Mouse (Mus musculus) ovary, postnatal 14 days (tissue): ENCODE results near the gene Cacna1f.
A peak's percentile ranks its signal among the peaks of the same experiment; 100 is the strongest.

ENCODE experiments used
- DNase-seq: peaks from one replicate; pipeline ENCODE4 v3.0.0; 2022; ENCODE audit warnings: low spot score

Cacna1f gene

DNA sequence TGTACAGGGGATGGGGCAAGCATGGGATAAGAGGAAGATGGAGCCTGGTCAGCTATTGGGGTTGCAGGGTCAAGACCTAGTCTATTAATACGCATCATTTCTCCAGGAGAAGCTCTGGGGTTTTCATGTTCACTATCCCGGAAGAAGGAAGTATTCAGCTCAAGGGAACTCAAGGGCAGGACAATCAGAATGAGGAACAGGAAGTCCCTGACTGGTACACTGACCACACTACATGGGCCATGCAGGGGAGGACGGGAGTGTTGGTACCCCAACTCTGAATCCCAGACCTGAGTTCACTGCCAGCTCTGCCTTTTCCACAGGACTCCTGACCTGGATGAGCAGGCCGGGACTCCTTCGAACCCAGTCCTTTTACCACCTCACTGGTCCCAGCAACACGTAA lies 25.7 kb downstream of the Cacna1f start:
- DNase-seq = no peak

DNA sequence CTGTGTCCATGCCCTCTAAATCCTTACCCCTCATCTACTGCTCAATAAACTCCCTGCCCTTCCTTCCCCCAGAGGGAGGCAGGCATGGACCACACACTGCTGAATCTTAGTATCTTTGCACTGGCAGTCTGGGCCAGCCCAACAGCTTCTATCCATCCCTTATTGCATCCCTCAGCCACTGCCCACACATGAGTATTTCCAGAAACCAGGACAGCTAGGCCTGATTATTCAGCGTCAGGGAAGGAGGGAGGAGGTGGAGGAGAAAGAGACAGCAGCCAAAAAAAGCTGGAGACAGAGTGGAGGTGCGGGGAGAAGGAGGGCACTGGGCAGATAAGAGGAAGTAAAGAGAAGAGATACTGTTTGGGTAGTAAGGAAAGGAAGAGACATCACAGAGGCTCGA lies 28.2 kb downstream of the Cacna1f start:
- DNase-seq = no peak

DNA sequence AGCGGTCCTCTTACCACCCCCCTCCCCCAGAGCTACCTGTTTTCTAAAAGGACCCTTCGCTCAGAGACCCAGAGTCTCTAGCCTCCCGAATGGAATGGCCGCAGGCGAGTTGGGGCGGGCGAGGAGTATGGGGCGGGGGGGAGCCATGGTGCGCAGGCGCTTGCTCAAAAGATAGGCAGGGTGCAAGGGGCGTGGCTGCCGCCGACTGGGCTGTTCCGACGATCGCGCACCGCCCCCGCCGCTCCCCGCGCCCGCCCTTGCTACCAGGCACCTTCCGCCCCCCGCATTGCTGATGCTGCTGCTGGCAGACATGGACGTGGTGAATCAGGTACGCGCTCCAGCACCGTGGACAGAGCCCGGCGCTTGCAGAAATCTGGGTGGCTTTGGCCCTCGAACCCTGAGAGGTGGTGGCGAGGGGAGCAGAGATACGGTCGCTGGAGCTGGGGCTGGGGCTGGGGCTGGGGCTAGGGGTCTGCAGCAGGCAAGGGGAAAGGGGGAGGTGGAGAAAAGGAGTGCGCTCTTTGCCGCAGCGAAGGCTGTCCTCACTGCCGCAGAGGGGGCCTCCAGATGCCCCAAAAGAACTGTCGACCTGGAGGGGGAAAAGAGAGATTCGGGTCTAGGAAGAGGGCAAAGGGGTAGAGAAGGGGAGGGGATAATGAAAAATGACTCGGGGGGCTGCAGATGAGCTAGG lies 31.7 kb downstream of the Cacna1f start, which contains the start of gene Syp:
Gene Syp (plus strand): TSS at position 71 of the 691 bp plus-strand sequence.
- peak; percentile 64 for DNase-seq

DNA sequence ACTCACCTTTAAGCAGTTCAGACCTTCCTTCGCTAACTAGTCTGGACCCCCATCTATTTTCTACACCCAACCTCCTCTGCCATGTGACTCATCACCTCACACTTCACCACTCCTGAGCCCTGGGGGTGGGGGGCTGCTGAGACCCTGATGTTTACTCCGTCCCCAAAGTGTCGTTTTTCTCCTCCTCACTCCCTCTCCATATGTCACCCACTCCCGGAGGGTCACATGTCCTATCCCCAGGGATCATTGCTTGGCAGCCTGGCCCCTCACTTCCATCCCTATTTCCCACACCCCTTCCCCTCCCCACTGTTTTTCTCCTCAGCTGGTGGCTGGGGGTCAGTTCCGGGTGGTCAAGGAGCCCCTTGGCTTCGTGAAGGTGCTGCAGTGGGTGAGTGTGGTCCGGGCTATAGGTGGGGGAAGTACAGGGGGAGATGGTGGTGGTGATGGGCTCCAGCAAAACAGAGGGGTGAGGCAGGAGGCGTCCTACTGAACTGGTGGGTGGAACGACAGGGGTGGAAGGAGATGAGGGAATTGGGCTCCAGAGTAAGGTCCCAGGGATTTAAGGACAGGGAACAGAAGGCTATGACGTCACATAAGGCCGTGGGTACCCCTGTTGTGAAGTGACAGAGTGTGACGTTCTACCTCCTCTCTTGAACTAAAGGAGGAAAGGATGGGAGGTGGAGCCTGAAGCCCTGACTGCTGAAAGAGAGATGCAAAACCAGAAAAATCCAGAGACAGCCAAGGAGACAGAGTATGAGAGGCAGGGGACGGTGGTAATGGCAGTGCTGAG lies 32.8 kb downstream of the Cacna1f start:
- no peak for DNase-seq

DNA sequence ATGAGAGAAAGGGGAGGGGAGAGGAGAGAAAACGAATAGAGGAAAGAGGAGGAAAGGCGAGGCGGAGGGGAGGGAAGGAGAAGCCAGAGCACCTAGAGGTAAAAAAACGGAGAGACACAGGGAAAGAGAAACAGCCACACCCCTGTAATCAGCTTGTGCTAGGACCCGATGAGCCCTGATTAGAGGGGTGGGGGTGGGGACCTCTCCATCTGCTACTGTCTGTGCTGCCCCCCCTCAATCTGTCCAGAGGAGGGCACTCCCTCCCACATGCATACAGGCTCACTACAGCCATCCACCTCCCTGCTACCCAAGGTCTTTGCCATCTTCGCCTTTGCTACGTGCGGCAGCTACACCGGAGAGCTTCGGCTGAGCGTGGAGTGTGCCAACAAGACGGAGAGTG lies 33.9 kb downstream of the Cacna1f start:
- DNase-seq = no peak

DNA sequence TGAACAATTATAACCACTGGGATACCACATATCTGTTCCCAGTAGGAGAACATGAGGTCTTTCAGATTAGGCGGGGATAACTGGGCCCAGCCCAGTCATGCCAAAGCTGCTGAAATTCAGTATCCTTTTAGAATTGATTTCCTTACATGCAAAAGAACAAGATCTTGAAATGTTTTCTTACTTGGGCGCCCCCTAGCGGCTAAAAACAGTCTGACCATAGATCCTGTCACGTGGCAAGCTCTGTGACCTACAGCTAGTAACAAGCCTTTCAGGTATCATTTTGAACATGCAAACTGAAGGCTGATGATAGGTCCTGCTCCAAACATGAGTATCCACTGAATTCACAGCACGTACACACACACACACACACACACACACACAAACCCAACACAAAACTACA lies 38.5 kb downstream of the Cacna1f start:
- DNase-seq = peak; percentile 74

DNA sequence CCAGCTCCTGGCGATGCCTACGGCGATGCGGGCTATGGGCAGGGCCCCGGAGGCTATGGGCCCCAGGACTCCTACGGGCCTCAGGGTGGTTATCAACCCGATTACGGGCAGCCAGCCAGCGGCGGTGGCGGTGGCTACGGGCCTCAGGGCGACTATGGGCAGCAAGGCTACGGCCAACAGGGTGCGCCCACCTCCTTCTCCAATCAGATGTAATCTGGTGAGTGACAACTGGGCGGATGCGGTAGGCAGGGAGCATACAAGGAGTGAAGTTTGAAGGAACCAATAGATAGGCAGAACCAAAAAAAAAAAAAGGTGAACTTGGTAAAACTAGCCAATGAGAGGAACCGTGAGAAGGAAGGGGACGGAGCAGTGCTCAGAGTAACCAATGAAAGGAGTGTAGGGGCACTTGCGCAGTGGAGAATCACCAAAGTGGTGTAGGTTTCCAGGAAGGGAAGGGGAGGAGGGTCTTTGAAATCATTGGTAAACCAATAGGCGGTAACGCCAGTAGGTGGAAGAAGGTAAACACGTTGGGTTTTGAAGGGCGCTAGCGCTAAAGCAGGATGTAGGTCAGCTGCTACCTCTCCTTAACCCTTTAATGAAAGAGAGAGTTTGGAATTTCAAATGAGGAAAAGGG lies 41.9 kb downstream of the Cacna1f start:
- peak; percentile 49 for DNase-seq

DNA sequence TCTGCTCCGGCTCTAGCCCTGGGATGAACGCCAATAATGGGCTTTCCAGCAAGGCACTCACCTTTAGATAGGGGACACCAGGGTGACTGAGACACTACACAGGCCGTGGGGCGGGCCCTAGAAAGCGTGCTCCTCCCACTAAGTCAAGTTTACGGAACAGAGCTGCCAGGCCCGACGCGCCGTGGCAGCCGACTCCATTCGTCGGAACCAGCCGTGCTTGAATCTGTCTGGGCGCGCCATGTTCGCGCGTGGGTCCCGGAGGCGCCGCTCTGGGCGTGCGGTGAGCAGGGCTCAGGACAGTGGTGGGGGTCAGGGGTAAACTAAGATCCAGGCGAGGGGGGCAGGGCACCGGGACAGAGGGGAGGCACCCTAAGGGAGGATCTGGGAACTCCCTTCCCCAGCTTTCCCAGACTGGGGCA lies 50.3 kb downstream of the Cacna1f start, which contains the start of gene Prickle3:
Gene Prickle3 (plus strand): TSS at position 40 of the 419 bp plus-strand sequence.
- no peak for DNase-seq

DNA sequence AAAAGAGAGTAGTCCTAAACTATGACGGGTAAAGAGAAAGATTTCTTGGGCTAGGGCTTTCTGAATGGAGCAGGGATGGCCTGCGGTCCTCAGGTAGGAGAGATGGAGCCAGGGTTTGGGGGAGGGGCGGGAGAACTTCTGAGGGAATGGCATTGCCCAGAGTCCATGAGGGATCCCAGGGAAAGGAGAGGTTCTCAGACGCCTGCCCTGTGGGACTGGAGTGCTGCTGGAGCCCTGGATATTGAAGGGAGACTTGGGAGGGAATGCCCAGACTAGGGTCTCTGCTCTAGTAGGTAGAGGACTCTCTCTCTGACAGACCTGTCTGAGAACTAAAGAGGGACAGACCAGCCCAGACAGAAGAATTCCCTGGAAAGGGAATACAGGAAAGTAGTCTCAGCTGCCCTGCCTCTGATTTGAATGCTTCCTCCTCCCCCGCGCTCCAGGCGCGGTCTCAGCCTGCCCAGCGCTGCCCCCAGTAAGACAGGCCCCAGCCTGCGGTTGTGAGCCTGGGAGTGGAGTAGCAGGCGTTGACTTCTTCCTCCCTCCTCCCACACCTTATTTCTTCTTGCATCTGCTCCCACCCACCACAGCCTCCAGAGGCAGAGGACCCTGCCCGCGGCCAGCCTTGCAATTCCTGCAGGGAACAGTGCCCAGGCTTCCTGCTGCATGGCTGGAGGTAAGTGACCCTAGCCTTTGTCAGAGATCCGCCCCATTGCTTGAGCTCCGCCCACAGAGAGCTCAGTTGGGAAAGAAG lies 51.3 kb downstream of the Cacna1f start:
- no peak for DNase-seq

DNA sequence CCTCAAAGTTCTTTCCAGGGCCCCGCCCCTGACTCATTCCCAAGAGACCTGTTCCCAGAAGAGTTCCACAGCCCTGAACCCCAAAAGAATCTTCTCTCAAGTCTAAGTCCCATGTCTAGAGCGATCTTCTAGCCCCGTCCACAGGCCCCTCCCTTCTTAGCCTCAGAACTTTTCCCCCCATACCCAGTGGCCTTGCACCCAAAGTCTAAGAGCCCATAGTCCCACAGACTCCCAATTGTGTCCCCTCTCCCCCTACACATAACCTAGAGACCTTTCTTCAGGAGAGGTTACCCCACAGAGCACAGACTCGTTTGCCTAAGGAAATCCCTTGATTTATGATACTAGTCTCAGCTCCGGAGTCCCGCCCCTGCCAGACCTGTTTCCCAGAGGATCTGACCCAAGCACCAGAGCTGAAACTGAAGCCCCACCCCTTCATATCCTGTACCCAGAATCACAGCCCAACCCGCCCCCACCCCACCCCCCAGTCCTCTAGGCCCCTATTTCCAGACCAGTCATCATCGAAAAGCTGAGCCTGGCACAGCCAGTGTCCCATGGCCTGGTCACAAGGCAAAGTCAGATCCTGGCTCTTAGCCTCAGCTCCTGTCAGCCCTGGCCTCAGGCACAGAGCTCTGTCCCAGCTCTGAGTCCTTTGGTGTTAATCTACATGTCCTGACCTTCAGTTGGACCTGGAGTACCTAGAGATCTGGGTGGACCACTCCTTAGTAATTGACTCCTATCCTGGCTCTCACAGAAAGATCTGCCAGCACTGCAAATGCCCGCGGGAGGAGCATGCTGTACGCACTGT lies 52.1 kb downstream of the Cacna1f start:
- no peak for DNase-seq

DNA sequence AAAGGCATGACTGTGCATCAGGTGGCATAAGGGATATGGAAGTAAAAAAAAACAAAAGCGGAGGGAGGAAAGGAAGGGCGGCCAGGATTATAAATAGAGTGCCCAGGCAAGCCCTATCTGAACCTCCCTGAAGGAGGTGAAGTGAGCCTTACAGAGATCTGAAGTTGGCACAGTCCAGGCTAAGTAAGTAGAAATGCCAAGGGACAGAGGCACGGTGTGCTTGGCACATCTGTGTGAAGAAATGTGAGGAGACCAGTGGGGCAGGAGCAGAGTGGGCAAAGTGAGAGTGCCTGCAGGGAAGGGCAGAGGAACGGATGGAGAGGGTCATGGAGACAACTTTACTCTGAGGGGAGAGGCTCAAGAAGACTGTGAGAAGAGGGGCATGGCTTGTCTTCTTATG lies 54.2 kb downstream of the Cacna1f start:
- no peak for DNase-seq

DNA sequence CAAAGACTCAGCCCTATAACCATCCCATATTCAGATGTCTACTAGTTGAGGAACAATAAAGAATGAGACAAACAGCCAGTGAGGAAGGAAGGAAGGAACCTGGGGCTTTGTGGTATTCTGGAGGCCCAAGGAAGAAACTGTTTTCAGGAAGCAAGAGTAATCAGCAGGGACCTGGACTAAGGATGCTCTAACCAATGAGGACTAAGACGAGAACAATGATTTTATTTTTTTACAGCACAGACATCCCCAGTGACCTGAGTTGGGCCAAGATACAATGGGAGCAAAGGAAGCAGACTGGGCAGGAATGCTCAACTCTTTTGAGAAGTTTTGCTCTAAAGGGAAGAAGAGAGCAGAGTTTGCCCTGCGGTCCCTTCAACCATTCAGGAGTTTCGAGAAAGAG lies 56.1 kb downstream of the Cacna1f start:
- DNase-seq = no peak

DNA sequence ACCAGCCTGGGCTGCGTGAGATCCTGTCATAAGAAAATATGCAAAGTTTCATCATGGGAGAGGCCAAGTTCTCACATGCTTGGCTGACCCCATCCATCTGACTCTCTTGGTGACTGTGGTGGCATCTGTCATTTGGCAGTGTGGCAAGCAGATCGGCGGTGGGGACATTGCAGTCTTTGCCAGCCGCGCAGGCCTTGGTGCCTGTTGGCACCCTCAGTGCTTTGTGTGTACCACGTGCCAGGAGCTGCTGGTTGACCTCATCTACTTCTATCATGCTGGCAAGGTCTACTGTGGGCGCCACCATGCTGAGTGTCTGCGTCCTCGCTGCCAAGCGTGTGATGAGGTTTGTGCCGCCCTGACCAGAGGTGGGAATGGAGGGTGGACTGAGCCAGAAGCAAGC lies 57.9 kb downstream of the Cacna1f start:
- DNase-seq = no peak

DNA sequence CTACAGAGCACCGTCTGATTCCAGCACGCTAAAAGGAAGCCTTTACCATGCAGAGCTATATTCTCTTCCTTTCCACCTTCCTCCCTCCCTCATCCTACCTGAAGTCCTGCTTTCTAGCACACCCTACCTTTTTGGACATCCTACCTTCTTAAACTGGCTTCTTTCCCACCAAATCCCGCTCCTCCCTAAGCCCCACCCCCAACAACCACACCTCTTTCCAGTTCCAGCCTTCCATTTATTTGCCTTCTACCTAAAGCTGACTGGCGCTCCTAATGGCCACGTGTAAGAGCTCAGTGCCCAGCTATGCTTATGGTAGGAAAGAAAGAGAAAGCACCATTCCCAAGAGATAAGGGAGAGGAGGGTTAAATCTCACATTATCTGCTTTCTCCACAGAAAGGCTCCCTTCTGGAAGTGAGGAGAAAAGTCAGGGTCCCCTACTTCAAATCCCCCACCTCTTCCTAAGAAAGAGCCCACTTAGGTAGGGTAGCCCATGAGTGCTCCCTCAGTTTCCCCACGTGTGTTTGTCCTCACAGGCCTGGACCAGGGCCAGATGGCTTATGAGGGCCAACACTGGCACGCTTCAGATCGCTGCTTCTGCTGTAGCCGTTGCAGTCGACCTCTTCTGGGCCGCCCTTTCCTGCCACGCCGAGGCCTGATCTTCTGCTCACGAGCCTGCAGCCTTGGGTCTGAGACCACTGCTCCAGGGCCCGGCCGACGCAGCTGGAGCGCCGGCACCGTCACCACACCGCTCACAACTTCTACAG lies 59.0 kb downstream of the Cacna1f start:
- no peak for DNase-seq

DNA sequence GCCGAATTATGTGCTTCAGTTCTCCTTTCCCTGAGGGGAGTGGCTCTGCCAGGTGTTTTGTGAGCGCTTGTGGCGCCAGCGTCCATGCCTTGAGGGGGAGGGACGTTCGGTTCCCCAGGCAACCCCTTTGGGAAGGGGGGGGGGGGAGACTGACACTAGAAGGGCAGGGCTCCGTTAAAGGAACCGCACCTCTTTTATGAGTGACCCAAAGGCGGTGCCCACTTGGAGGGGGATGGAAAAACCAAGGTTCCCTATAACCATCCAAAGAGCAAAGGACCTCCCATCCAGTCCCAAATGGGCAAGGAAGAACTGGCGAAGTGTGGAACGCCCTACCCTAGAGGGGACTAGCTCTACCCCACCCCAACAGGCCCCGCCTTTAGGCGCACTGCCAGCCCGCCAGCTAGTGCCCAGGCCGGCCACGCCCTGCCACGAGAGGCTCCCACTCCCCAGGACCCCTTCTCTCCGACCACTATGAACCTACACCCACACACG lies 63.6 kb downstream of the Cacna1f start:
- peak; percentile 55 for DNase-seq

DNA sequence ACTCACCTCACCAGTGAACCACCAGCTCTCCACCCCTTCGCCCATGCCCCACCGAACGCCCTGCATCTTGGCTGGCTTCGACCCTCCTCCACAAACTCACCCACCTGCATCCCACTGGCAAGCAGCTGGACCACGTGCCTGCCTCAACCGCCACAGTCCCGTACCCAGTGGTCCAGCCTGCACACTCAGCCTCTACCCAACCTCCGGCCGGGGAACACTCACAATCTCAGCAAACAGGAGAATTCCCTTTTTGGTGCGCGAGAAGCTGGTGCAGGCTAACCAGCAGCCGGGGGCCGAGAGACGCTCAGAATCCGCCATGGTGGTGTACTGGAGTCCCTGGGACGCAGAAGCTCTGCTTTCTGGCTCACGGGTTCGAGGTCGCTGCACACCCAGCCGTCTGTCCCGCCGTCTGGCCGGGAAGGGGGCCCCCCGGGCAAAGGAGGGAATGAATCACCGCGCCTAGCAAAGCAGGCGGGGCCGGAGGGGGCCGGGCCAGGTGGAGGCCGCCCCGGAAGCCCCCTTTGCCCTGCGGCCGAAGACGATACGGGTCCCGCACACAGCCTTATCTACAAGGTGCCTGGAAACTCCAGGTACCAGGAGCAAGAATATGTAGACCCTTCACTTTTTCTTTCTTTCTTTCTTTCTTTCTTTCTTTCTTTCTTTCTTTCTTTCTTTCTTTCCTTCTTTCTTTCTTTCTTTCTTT lies 64.2 kb downstream of the Cacna1f start, which contains the start of gene Plp2:
Gene Plp2 (minus strand): TSS at position 470 of the 703 bp plus-strand sequence.
- no peak for DNase-seq

DNA sequence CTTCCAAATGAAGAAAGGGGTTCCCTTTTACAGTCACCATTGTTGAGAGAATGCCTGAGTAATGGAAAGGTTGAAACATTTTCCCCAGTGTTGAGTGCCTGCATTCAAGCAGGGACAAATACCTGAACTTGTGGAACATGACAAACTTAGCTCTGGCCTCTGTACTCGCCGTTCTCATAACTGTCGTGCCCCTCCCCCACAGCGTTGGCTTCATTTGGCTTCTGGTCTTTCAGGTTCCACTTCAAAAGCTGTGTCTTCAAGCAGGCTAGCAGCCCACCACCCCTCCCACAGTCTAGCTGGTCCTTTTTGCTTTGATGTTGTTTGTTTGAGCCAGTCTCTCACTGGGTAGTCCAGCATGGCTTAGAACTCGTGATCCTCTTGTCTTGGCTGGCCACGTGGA lies 65.9 kb downstream of the Cacna1f start:
- DNase-seq = no peak

DNA sequence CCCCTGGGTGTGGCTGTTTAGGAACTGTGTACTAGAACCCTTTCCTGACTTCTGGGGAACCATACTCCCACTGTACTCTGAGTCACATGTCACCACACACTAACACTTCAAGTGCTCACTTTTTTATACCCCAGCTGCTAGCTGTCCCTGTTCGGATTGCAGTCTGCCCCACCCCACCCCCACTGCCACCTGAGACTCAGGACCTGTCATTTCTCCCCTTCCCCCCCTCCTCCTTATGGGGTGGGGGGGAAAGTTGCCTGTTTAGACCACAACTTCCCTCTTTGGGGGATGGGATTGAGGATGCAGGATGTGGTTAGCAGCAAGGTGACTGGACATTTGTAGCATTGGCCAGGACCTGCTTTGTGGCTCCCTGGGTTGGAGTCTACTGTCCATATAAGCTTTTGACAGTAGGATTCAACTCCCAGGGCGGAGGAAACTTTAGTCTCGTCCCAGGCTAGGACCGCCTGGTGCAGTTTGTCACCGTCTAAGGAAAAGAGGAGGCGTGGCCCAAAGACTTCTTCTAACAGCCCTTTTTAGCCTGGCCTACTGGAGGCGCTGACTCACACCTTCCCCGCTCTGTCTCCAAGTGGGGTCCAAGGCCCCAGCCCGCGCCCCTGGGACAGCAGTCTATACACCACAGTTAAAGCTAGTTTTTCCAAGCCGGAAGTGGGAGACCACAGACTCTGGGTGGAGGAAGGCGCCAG lies 66.8 kb downstream of the Cacna1f start:
- no peak for DNase-seq
